Mouse (Mus musculus) bone marrow, adult 2 months (tissue): ENCODE results near the gene Sept1.

Source experiments
- CTCF ChIP-seq: fragments of 200-500 bp; IDR thresholded peaks from 2 replicates; pipeline ENCODE4 v1.5.1; 2011; ENCODE audit warnings: low read length, control low read depth; ENCODE audit not compliant: control insufficient read depth, insufficient read depth
- POLR2A ChIP-seq: fragments of 200-500 bp; IDR thresholded peaks from 2 replicates; pipeline ENCODE4 v1.6.1; 2011; ENCODE audit warnings: low read depth, mild to moderate bottlenecking, control low read depth, low read length, borderline replicate concordance; ENCODE audit not compliant: control insufficient read depth

GRCm38 (mm10) chr7:127225147-127225995 lies 7.6 kb downstream of the Sept1 start:
- TF ChIP-seq CTCF: no peak
- no peak for TF ChIP-seq POLR2A
